Mouse (Mus musculus): Measurements from ENCODE around the gene Ccl9. TPM values are rescaled to one million over a fixed set of nuclear protein-coding genes. Genes with fewer than 3 reads are reported as not detected.

The Ccl9 gene
- polyA plus RNA-seq, 1 experiment from 2014 or later = 1.4 TPM

- 90% methylated on average over 7 of the region's 7 CpGs for WGBS
Observed at GRCm38 (mm10) chr11:83597796-83598195, 19.4 kb upstream of the Ccl9 start.

DNA sequence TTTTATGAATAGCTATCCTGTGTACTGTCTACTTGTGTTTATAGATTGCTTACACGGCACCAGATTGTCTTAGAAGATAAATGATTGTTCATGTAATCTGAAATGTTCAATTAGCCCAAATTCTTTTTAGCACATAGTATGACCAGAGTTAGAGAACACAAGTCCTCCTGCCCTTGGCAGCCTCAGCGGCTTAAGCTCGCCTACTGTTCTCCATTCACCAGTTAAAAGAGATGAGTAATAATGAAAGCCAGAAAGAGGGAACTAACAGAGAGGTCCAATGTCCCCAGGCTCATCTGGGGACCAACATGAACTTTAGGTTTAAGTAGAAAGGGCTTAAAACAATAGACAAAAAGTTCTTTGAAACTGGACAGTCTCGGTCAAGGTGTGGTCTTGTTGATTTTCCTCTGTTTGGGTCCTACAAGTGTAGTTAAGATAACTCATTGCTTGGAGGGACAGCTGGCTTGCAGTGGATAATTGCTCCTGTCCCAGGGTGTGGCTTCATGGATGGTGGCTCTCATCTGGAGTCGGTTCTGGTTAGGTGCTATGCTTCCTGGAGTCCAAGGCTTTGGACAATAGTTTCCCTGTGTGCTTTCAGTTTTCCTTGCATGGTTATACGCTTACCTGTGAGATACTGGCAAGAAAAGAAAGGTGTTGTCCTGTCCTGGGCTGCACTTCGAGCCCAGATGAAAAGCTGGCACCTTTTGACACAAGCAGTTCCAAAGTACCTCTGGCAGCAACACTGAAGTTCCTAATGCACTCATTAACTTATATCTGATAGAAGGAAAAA lies 17.4 kb upstream of the Ccl9 start:
- Histone ChIP-seq H3K36me3 (replicated peaks) (no peaks in the 10 kb centered on the region), H3K27me3 (ENCODE audit: poor library complexity, severe bottlenecking) (no peaks in the 10 kb centered on the region), H3K27ac (no peak overlapping the region), H3K9me3 (no peaks in the 10 kb centered on the region), H3K4me1 (no peaks in the 10 kb centered on the region), H3K4me3 (no peak overlapping the region)
- WGBS = 83% methylated on average over 7 of the region's 7 CpGs
- no peak for DNase-seq (ENCODE audit: extremely low spot score, low spot score)

More at GRCm38 (mm10) chr11:83597796-83598195, 19.4 kb upstream of the Ccl9 start:
- H3K27ac ChIP-seq = no peak overlapping the region
- H3K9me3 ChIP-seq = no peaks in the 10 kb centered on the region
- no peak overlapping the region for H3K4me3 ChIP-seq
- no peak for DNase-seq (ENCODE audit: extremely low spot score, low spot score)
- H3K36me3 ChIP-seq (replicated peaks) = no peaks in the 10 kb centered on the region
- H3K27me3 ChIP-seq (ENCODE audit: poor library complexity, severe bottlenecking) = no peaks in the 10 kb centered on the region
- H3K4me1 ChIP-seq = no peaks in the 10 kb centered on the region

- WGBS = 94% methylated on average over 5 of the region's 5 CpGs
- H3K4me3 ChIP-seq = no peak overlapping the region
Observed at GRCm38 (mm10) chr11:83593453-83593852, 15.0 kb upstream of the Ccl9 start.

DNA sequence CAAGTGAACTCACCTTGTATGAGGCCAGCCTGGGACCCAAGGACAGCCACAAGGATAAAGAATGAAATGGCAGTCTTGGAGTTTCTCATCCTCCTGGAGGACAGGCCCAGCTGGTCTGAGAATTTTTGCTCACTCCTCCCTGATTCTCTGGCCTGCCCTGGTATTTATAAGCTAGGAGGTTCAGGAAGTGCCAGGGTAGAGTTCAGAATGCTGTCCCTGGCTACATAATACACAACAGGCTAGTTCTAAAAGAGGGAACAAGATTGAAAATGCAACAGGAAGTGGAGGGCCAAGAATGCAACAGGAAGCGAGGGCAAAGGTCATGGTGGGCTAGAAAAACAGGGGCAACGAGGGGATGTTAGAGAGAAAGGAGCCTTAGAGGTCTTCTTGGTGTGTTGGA lies 14.4 kb upstream of the Ccl9 start, which contains the start of gene Ccl6:
Ccl6 (minus strand) TSS at position 235 of the 400 bp plus-strand sequence.
- H3K27me3 ChIP-seq (ENCODE audit: poor library complexity, severe bottlenecking) = no peaks in the 10 kb centered on the region
- WGBS = 55% methylated on average over 2 of the region's 2 CpGs
- no peaks in the 10 kb centered on the region for H3K36me3 ChIP-seq (replicated peaks)
- H3K4me3 ChIP-seq = no peak within 1 kb of the TSS
- H3K4me1 ChIP-seq = no peaks in the 10 kb centered on the region
- H3K27ac ChIP-seq = no peak within 1 kb of the TSS
- no peaks in the 10 kb centered on the region for H3K9me3 ChIP-seq
- DNase-seq (ENCODE audit: extremely low spot score, low spot score) = no peak

More at GRCm38 (mm10) chr11:83593453-83593852, 15.0 kb upstream of the Ccl9 start:
- Histone ChIP-seq H3K9me3 (no peaks in the 10 kb centered on the region), H3K4me1 (no peaks in the 10 kb centered on the region), H3K27me3 (ENCODE audit: poor library complexity, severe bottlenecking) (no peaks in the 10 kb centered on the region), H3K27ac (no peak overlapping the region), H3K36me3 (replicated peaks) (no peaks in the 10 kb centered on the region)
- no peak for DNase-seq (ENCODE audit: extremely low spot score, low spot score)

DNA sequence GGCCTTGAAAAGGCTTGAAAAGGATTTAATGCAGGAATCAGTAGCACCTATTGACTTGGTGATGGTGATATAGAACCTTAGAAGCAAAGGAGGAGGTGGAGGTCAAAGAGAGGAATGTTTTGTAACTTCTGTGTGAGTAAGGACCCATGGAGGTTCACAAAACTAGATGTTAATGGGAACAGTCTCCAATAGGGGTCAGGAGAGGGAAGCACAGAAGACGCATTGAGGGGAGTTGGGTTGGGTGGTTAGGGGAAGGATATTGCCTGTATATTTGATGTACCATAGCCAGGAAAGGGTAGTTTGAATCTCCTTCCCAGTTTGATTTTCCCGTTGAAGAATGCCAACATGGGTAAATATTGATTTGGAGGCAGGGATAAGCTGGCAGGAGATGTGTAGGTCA lies 5.8 kb upstream of the Ccl9 start:
- Histone ChIP-seq H3K27ac (no peak overlapping the region), H3K9me3 (no peaks in the 10 kb centered on the region), H3K36me3 (replicated peaks) (no peaks in the 10 kb centered on the region), H3K4me1 (0 out of 2 replicates have a peak, but pooled peaks cover 3% of the 10 kb centered on the region), H3K4me3 (no peak overlapping the region), H3K27me3 (ENCODE audit: poor library complexity, severe bottlenecking) (no peaks in the 10 kb centered on the region)
- no peak for DNase-seq (ENCODE audit: extremely low spot score, low spot score)
- 82% methylated on average over 2 of the region's 2 CpGs for WGBS

DNA sequence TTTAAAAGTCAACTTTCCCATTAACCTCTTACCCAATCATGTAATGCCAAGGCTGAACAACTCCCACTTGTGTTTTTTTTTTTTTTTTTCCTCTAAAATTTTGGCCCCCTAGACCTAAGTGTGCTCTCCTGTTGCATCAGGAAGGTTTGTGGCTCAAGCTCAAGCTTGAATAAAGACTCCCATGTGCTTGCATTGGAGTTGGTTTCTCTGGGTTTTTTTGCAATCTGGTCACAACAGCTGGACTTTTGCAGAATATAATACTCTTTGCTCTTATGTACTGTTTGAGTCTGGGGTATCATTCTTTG lies 5.0 kb upstream of the Ccl9 start:
- H3K27me3 ChIP-seq (ENCODE audit: poor library complexity, severe bottlenecking) = no peaks in the 10 kb centered on the region
- H3K36me3 ChIP-seq (replicated peaks) = no peaks in the 10 kb centered on the region
- no peak overlapping the region for H3K4me3 ChIP-seq
- H3K27ac ChIP-seq = no peak overlapping the region
- H3K4me1 ChIP-seq = peaks cover 4% of the 10 kb centered on the region; the same call in 1 of the 2 replicates
- no peaks in the 10 kb centered on the region for H3K9me3 ChIP-seq
- DNase-seq (ENCODE audit: extremely low spot score, low spot score) = no peak

GRCm38 (mm10) chr11:83582626-83583449 lies 4.4 kb upstream of the Ccl9 start:
- Histone ChIP-seq H3K27ac (no peak overlapping the region), H3K36me3 (replicated peaks) (no peaks in the 10 kb centered on the region), H3K4me3 (no peak overlapping the region), H3K4me1 (peaks cover 6% of the 10 kb centered on the region; the same call in 1 of the 2 replicates), H3K27me3 (ENCODE audit: poor library complexity, severe bottlenecking) (no peaks in the 10 kb centered on the region), H3K9me3 (no peaks in the 10 kb centered on the region)
- 72% methylated on average over 4 of the region's 4 CpGs for WGBS
- DNase-seq (ENCODE audit: extremely low spot score, low spot score) = no peak

GRCm38 (mm10) chr11:83581626-83582610 lies 3.5 kb upstream of the Ccl9 start:
- H3K9me3 ChIP-seq = no peaks in the 10 kb centered on the region
- no peak for DNase-seq (ENCODE audit: extremely low spot score, low spot score)
- H3K27me3 ChIP-seq (ENCODE audit: poor library complexity, severe bottlenecking) = no peaks in the 10 kb centered on the region
- H3K36me3 ChIP-seq (replicated peaks) = no peaks in the 10 kb centered on the region
- H3K27ac ChIP-seq = no peak overlapping the region
- WGBS = 81% methylated on average over 4 of the region's 4 CpGs
- H3K4me1 ChIP-seq = peaks cover 6% of the 10 kb centered on the region; the same call in 1 of the 2 replicates
- no peak overlapping the region for H3K4me3 ChIP-seq

- WGBS = 69% methylated on average over 1 of the region's 1 CpGs
- Histone ChIP-seq H3K9me3 (no peaks in the 10 kb centered on the region), H3K4me3 (no peak overlapping the region), H3K27me3 (ENCODE audit: poor library complexity, severe bottlenecking) (no peaks in the 10 kb centered on the region), H3K36me3 (replicated peaks) (no peaks in the 10 kb centered on the region), H3K4me1 (peaks cover 6% of the 10 kb centered on the region; the same call in 1 of the 2 replicates), H3K27ac (no peak overlapping the region)
- DNase-seq (ENCODE audit: extremely low spot score, low spot score) = no peak
Observed at GRCm38 (mm10) chr11:83580699-83581232, 2.3 kb upstream of the Ccl9 start.

- 85% methylated on average over 3 of the region's 3 CpGs for WGBS
- peaks cover 6% of the 10 kb centered on the region; the same call in 1 of the 2 replicates for H3K4me1 ChIP-seq
- H3K36me3 ChIP-seq (replicated peaks) = no peaks in the 10 kb centered on the region
- no peak overlapping the region for H3K4me3 ChIP-seq
- no peak overlapping the region for H3K27ac ChIP-seq
- no peaks in the 10 kb centered on the region for H3K27me3 ChIP-seq (ENCODE audit: poor library complexity, severe bottlenecking)
- no peak for DNase-seq (ENCODE audit: extremely low spot score, low spot score)
- no peaks in the 10 kb centered on the region for H3K9me3 ChIP-seq
Observed at GRCm38 (mm10) chr11:83578999-83579398, 563 bp upstream of the Ccl9 start.

DNA sequence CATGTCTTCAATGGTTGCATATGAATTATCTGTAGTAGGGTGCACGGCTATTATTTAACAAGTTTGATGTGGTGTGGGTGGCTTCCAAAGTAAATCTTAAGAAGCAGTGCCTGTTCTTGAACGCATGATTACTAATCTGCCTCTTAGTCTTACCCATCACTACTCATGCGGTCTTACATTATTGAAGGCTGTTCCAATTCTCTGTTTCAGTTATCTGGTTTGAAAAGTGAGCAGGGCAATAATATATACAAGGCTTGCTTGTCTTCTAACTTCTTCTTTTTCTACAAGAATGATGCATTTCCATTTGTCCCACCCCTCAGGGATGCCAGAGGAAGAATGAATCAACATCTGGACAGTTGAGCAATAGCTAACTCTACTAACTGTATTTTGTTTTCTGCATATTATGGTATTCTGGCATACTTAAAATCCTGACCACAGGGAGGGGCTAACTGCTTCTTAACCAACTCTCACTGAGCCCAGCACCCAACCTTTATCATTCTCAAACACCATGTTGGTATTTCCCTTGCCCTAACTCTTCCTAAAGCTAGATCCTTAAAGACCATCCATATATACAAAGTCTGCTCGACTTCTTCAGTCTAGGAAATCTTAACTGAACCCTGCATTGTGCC lies 1.4 kb downstream of the Ccl9 start:
- H3K4me1 ChIP-seq = peaks cover 3% of the 10 kb centered on the region; the same call in 1 of the 2 replicates
- H3K27me3 ChIP-seq (ENCODE audit: poor library complexity, severe bottlenecking) = no peaks in the 10 kb centered on the region
- H3K4me3 ChIP-seq = no peak overlapping the region
- no peak for DNase-seq (ENCODE audit: extremely low spot score, low spot score)
- no peaks in the 10 kb centered on the region for H3K36me3 ChIP-seq (replicated peaks)
- no peaks in the 10 kb centered on the region for H3K9me3 ChIP-seq
- H3K27ac ChIP-seq = no peak overlapping the region
- 90% methylated on average over 4 of the region's 4 CpGs for WGBS

- H3K36me3 ChIP-seq (replicated peaks) = no peaks in the 10 kb centered on the region
- no peaks in the 10 kb centered on the region for H3K4me1 ChIP-seq
- no peak overlapping the region for H3K27ac ChIP-seq
- H3K4me3 ChIP-seq = no peak overlapping the region
- 80% methylated on average over 9 of the region's 9 CpGs for WGBS
- H3K9me3 ChIP-seq = no peaks in the 10 kb centered on the region
- no peak for DNase-seq (ENCODE audit: extremely low spot score, low spot score)
- no peaks in the 10 kb centered on the region for H3K27me3 ChIP-seq (ENCODE audit: poor library complexity, severe bottlenecking)
Observed at GRCm38 (mm10) chr11:83572834-83573233, 5.6 kb downstream of the Ccl9 start.

Measured in forebrain, embryonic 10.5 days (tissue).